Mouse (Mus musculus): ENCODE results near the gene Chga. TPM values are rescaled to one million over a fixed set of nuclear protein-coding genes. Genes with fewer than 3 reads are reported as not detected.

Chga gene
- total RNA-seq (2014; rRNA removed) (108 and 123 TPM in 2 replicates), polyA plus RNA-seq (2015; fragmentation: Nextera tagmentation; extraction: Ambion mirVana) (130 and 171 TPM in 2 replicates)

GRCm38 (mm10) chr12:102554721-102555516 lies at the start of gene Chga:
Gene Chga, plus strand, starts transcription at chr12:102554969.
- no peak; the same call in 1 of the 2 replicates for TF ChIP-seq CTCF (IDR thresholded peaks at IDR 0.05; ENCODE audit: low read depth)
- Histone ChIP-seq H3K27me3 (ENCODE audit: insufficient read depth, low read length) (no peaks in the 10 kb centered on the region), H3K36me3 (ENCODE audit: insufficient read depth) (peaks cover 14% of the 10 kb centered on the region; the same call in 1 of the 2 replicates), H3K9ac (peak within 1 kb of the TSS; percentile 79), H3K4me3 (ENCODE audit: low read depth, low read length) (peak within 1 kb of the TSS; percentile 75), H3K4me1 (ENCODE audit: insufficient read depth) (peaks cover 9% of the 10 kb centered on the region; the same call in 1 of the 2 replicates), H3K27ac (ENCODE audit: low read depth, low read length) (peak within 1 kb of the TSS; percentile 81), H3K9me3 (ENCODE audit: low read length) (no peaks in the 10 kb centered on the region), H3K4me2 (ENCODE audit: low read depth) (peak within 1 kb of the TSS; percentile 84)
- ATAC-seq, result peak; percentile 93
- 3% methylated on average over 48 of the region's 48 CpGs for WGBS
- peak; percentile 93 for DNase-seq

- Histone ChIP-seq H3K9me3 (ENCODE audit: low read length) (no peaks in the 10 kb centered on the region), H3K4me1 (ENCODE audit: insufficient read depth) (no peaks in the 10 kb centered on the region), H3K36me3 (ENCODE audit: insufficient read depth) (no peaks in the 10 kb centered on the region), H3K4me3 (ENCODE audit: low read depth, low read length) (no peak overlapping the region), H3K27ac (ENCODE audit: low read depth, low read length) (no peak overlapping the region), H3K27me3 (ENCODE audit: insufficient read depth, low read length) (no peaks in the 10 kb centered on the region), H3K9ac (no peak overlapping the region), H3K4me2 (ENCODE audit: low read depth) (no peak overlapping the region)
- TF ChIP-seq CTCF (IDR thresholded peaks at IDR 0.05; ENCODE audit: low read depth), result no peak
- 75% methylated on average over 9 of the region's 9 CpGs for WGBS
- no peak for ATAC-seq
- DNase-seq, result no peak
Observed at GRCm38 (mm10) chr12:102505131-102505713, 49.5 kb upstream of the Chga start.

GRCm38 (mm10) chr12:102505949-102506348 lies 48.8 kb upstream of the Chga start:
- TF ChIP-seq CTCF (IDR thresholded peaks at IDR 0.05; ENCODE audit: low read depth), result no peak
- Histone ChIP-seq H3K9me3 (ENCODE audit: low read length) (no peaks in the 10 kb centered on the region), H3K4me2 (ENCODE audit: low read depth) (no peak overlapping the region), H3K4me3 (ENCODE audit: low read depth, low read length) (no peak overlapping the region), H3K27me3 (ENCODE audit: insufficient read depth, low read length) (no peaks in the 10 kb centered on the region), H3K9ac (no peak overlapping the region), H3K36me3 (ENCODE audit: insufficient read depth) (no peaks in the 10 kb centered on the region), H3K4me1 (ENCODE audit: insufficient read depth) (0 out of 2 replicates have a peak, but pooled peaks cover 3% of the 10 kb centered on the region), H3K27ac (ENCODE audit: low read depth, low read length) (no peak overlapping the region)
- 90% methylated on average over 7 of the region's 7 CpGs for WGBS
- DNase-seq, result no peak
- ATAC-seq, result no peak

GRCm38 (mm10) chr12:102511363-102511762 lies 43.4 kb upstream of the Chga start:
- no peak overlapping the region for H3K4me2 ChIP-seq (ENCODE audit: low read depth)
- 9% methylated on average over 3 of the region's 3 CpGs for WGBS
- H3K36me3 ChIP-seq (ENCODE audit: insufficient read depth), result no peaks in the 10 kb centered on the region
- H3K9me3 ChIP-seq (ENCODE audit: low read length), result no peaks in the 10 kb centered on the region
- H3K4me3 ChIP-seq (ENCODE audit: low read depth, low read length), result no peak overlapping the region
- no peak for TF ChIP-seq CTCF (IDR thresholded peaks at IDR 0.05; ENCODE audit: low read depth)
- ATAC-seq (peak; percentile 90), DNase-seq (peak; percentile 84)
- H3K9ac ChIP-seq, result no peak overlapping the region
- H3K27ac ChIP-seq (ENCODE audit: low read depth, low read length), result peak overlapping the region; percentile 64; the same call in 1 of the 2 replicates
- 0 out of 2 replicates have a peak, but pooled peaks cover 10% of the 10 kb centered on the region for H3K4me1 ChIP-seq (ENCODE audit: insufficient read depth)
- no peaks in the 10 kb centered on the region for H3K27me3 ChIP-seq (ENCODE audit: insufficient read depth, low read length)

- Histone ChIP-seq H3K27ac (ENCODE audit: low read depth, low read length) (peak overlapping the region; percentile 30), H3K9ac (no peak overlapping the region), H3K9me3 (ENCODE audit: low read length) (no peaks in the 10 kb centered on the region), H3K4me2 (ENCODE audit: low read depth) (no peak overlapping the region), H3K4me1 (ENCODE audit: insufficient read depth) (0 out of 2 replicates have a peak, but pooled peaks cover 10% of the 10 kb centered on the region), H3K4me3 (ENCODE audit: low read depth, low read length) (no peak overlapping the region), H3K36me3 (ENCODE audit: insufficient read depth) (no peaks in the 10 kb centered on the region), H3K27me3 (ENCODE audit: insufficient read depth, low read length) (no peaks in the 10 kb centered on the region)
- TF ChIP-seq CTCF (IDR thresholded peaks at IDR 0.05; ENCODE audit: low read depth), result no peak
- peak; percentile 12; the same call in 1 of the 2 replicates for ATAC-seq
- no peak for DNase-seq
- WGBS, result 31% methylated on average over 6 of the region's 6 CpGs
Observed at GRCm38 (mm10) chr12:102514151-102514550, 40.6 kb upstream of the Chga start.

- H3K9me3 ChIP-seq (ENCODE audit: low read length), result no peaks in the 10 kb centered on the region
- H3K4me2 ChIP-seq (ENCODE audit: low read depth), result no peak overlapping the region
- no peak overlapping the region for H3K9ac ChIP-seq
- no peak for TF ChIP-seq CTCF (IDR thresholded peaks at IDR 0.05; ENCODE audit: low read depth)
- WGBS, result 57% methylated on average over 6 of the region's 6 CpGs
- H3K27me3 ChIP-seq (ENCODE audit: insufficient read depth, low read length), result no peaks in the 10 kb centered on the region
- DNase-seq (no peak), ATAC-seq (no peak; the same call in 1 of the 2 replicates)
- H3K27ac ChIP-seq (ENCODE audit: low read depth, low read length), result peak overlapping the region; percentile 30; the same call in 1 of the 2 replicates
- 0 out of 2 replicates have a peak, but pooled peaks cover 10% of the 10 kb centered on the region for H3K4me1 ChIP-seq (ENCODE audit: insufficient read depth)
- no peaks in the 10 kb centered on the region for H3K36me3 ChIP-seq (ENCODE audit: insufficient read depth)
- no peak overlapping the region for H3K4me3 ChIP-seq (ENCODE audit: low read depth, low read length)
Observed at GRCm38 (mm10) chr12:102514751-102515150, 40.0 kb upstream of the Chga start.

- Histone ChIP-seq H3K4me1 (ENCODE audit: insufficient read depth) (0 out of 2 replicates have a peak, but pooled peaks cover 5% of the 10 kb centered on the region), H3K9me3 (ENCODE audit: low read length) (no peaks in the 10 kb centered on the region), H3K27ac (ENCODE audit: low read depth, low read length) (no peak overlapping the region), H3K9ac (no peak overlapping the region), H3K36me3 (ENCODE audit: insufficient read depth) (no peaks in the 10 kb centered on the region), H3K4me3 (ENCODE audit: low read depth, low read length) (no peak overlapping the region), H3K4me2 (ENCODE audit: low read depth) (no peak overlapping the region), H3K27me3 (ENCODE audit: insufficient read depth, low read length) (no peaks in the 10 kb centered on the region)
- ATAC-seq (no peak), DNase-seq (no peak)
- TF ChIP-seq CTCF (IDR thresholded peaks at IDR 0.05; ENCODE audit: low read depth), result no peak
- WGBS, result 81% methylated on average over 4 of the region's 4 CpGs
Observed at GRCm38 (mm10) chr12:102516151-102516550, 38.6 kb upstream of the Chga start.
